Mouse (Mus musculus) megakaryocyte, embryonic 14.5 days (primary cell): Measurements from ENCODE around the gene Wfdc15b. TPM values are rescaled to one million over a fixed set of nuclear protein-coding genes. Genes with fewer than 3 reads are reported as not detected.

Source experiments
- H3K27me3 ChIP-seq: replicated peaks from 2 replicates; pipeline ENCODE3; 2012; ENCODE audit warnings: inconsistent platforms
- H3K36me3 ChIP-seq: replicated peaks from 2 replicates; pipeline ENCODE3; 2012; ENCODE audit warnings: low read length, inconsistent platforms, mixed read lengths
- H3K4me1 ChIP-seq: 2 replicates; pipeline ENCODE4 v1.6.1; 2012; ENCODE audit warnings: inconsistent platforms
- H3K4me3 ChIP-seq: replicated peaks from 2 replicates; pipeline ENCODE3; 2012; ENCODE audit warnings: moderate library complexity, mild to moderate bottlenecking, inconsistent platforms
- H3K9me3 ChIP-seq: 2 replicates; pipeline ENCODE4 v1.6.1; 2012; ENCODE audit warnings: inconsistent platforms
- FLI1 ChIP-seq: IDR thresholded peaks from 2 replicates; pipeline ENCODE4 v1.6.1; 2012; ENCODE audit warnings: low read length, inconsistent platforms, mixed read lengths
- GATA1 ChIP-seq: IDR thresholded peaks from 3 replicates; pipeline ENCODE4 v1.6.1; 2012; ENCODE audit warnings: mixed read lengths, low read length, inconsistent platforms, borderline replicate concordance
- polyA plus RNA-seq: library from polyadenylated mRNA; stranded (reverse); fragments of >175 nt; gene quantifications from 2 replicates; pipeline ENCODE4 v1.2.3, GENCODE M21; 2012; ENCODE audit warnings: low replicate concordance; ENCODE audit not compliant: insufficient read depth

The Wfdc15b gene
- polyA plus RNA-seq, 1 experiment: not detected

- Histone ChIP-seq H3K27me3 (peaks cover 64% of the 10 kb centered on the region), H3K4me1 (peaks cover 8% of the 10 kb centered on the region), H3K36me3 (no peaks in the 10 kb centered on the region), H3K4me3 (no peak within 1 kb of the TSS), H3K9me3 (no peaks in the 10 kb centered on the region)
- TF ChIP-seq GATA1: no peak
Measured at GRCm38 (mm10) chr2:164182692-164183255, 38.7 kb downstream of the Wfdc15b start, which contains the start of gene Wfdc5. Gene Wfdc5, minus strand, starts transcription at chr2:164182742.

- no peaks in the 10 kb centered on the region for H3K9me3 ChIP-seq
Measured at GRCm38 (mm10) chr2:164180770-164181169, 40.7 kb downstream of the Wfdc15b start.

GRCm38 (mm10) chr2:164180124-164180523, 41.3 kb downstream of the Wfdc15b start:
- Histone ChIP-seq H3K4me3 (no peak overlapping the region), H3K27me3 (peaks cover 72% of the 10 kb centered on the region), H3K9me3 (no peaks in the 10 kb centered on the region), H3K4me1 (peaks cover 29% of the 10 kb centered on the region), H3K36me3 (no peaks in the 10 kb centered on the region)
- TF ChIP-seq FLI1 (no peak), GATA1 (no peak)

More at GRCm38 (mm10) chr2:164180770-164181169, 40.7 kb downstream of the Wfdc15b start:
- no peak for TF ChIP-seq FLI1
- no peak for TF ChIP-seq GATA1
- H3K4me3 ChIP-seq: no peak overlapping the region
- H3K27me3 ChIP-seq: peaks cover 72% of the 10 kb centered on the region
- no peaks in the 10 kb centered on the region for H3K36me3 ChIP-seq
- peaks cover 23% of the 10 kb centered on the region for H3K4me1 ChIP-seq

- TF ChIP-seq FLI1: no peak
- TF ChIP-seq GATA1: no peak
- Histone ChIP-seq H3K27me3 (peaks cover 73% of the 10 kb centered on the region), H3K4me1 (peaks cover 42% of the 10 kb centered on the region), H3K36me3 (no peaks in the 10 kb centered on the region), H3K9me3 (no peaks in the 10 kb centered on the region), H3K4me3 (no peak overlapping the region)
Measured at GRCm38 (mm10) chr2:164177831-164178230, 43.6 kb downstream of the Wfdc15b start.

GRCm38 (mm10) chr2:164175850-164176249, 45.6 kb downstream of the Wfdc15b start:
- TF ChIP-seq FLI1: no peak
- no peak for TF ChIP-seq GATA1
- Histone ChIP-seq H3K4me3 (no peak overlapping the region), H3K36me3 (no peaks in the 10 kb centered on the region), H3K4me1 (peaks cover 52% of the 10 kb centered on the region), H3K27me3 (peaks cover 65% of the 10 kb centered on the region), H3K9me3 (no peaks in the 10 kb centered on the region)

GRCm38 (mm10) chr2:164174649-164175395, 46.6 kb downstream of the Wfdc15b start:
- Histone ChIP-seq H3K36me3 (no peaks in the 10 kb centered on the region), H3K4me3 (no peak overlapping the region), H3K4me1 (peaks cover 58% of the 10 kb centered on the region), H3K27me3 (peaks cover 68% of the 10 kb centered on the region), H3K9me3 (no peaks in the 10 kb centered on the region)
- TF ChIP-seq FLI1 (no peak), GATA1 (no peak)

GRCm38 (mm10) chr2:164173394-164173793, 48.1 kb downstream of the Wfdc15b start:
- TF ChIP-seq GATA1: no peak
- no peak for TF ChIP-seq FLI1
- peaks cover 72% of the 10 kb centered on the region for H3K27me3 ChIP-seq
- no peaks in the 10 kb centered on the region for H3K36me3 ChIP-seq
- H3K4me3 ChIP-seq: no peak overlapping the region
- peaks cover 6% of the 10 kb centered on the region for H3K9me3 ChIP-seq
- peaks cover 64% of the 10 kb centered on the region for H3K4me1 ChIP-seq

GRCm38 (mm10) chr2:164170902-164171301, 50.6 kb downstream of the Wfdc15b start, which contains the start of gene Kcns1:
Gene Kcns1, minus strand, starts transcription at chr2:164171113.
- Histone ChIP-seq H3K27me3 (peaks cover 75% of the 10 kb centered on the region), H3K4me3 (peak within 1 kb of the TSS; percentile 71), H3K4me1 (peaks cover 59% of the 10 kb centered on the region), H3K36me3 (no peaks in the 10 kb centered on the region), H3K9me3 (peaks cover 16% of the 10 kb centered on the region)
- TF ChIP-seq FLI1 (no peak), GATA1 (no peak)

- H3K4me1 ChIP-seq: peaks cover 53% of the 10 kb centered on the region
- peaks cover 16% of the 10 kb centered on the region for H3K9me3 ChIP-seq
- no peak for TF ChIP-seq GATA1
- TF ChIP-seq FLI1: no peak
- H3K36me3 ChIP-seq: no peaks in the 10 kb centered on the region
- no peak overlapping the region for H3K4me3 ChIP-seq
- H3K27me3 ChIP-seq: peaks cover 80% of the 10 kb centered on the region
Measured at GRCm38 (mm10) chr2:164170326-164170725, 51.1 kb downstream of the Wfdc15b start.

- Histone ChIP-seq H3K36me3 (no peaks in the 10 kb centered on the region), H3K4me3 (peak overlapping the region; percentile 82), H3K27me3 (peaks cover 86% of the 10 kb centered on the region), H3K9me3 (peaks cover 16% of the 10 kb centered on the region), H3K4me1 (peaks cover 39% of the 10 kb centered on the region)
- TF ChIP-seq FLI1 (no peak), GATA1 (no peak)
Measured at GRCm38 (mm10) chr2:164168571-164168946, 52.9 kb downstream of the Wfdc15b start.
